In the genomic region with DNA sequence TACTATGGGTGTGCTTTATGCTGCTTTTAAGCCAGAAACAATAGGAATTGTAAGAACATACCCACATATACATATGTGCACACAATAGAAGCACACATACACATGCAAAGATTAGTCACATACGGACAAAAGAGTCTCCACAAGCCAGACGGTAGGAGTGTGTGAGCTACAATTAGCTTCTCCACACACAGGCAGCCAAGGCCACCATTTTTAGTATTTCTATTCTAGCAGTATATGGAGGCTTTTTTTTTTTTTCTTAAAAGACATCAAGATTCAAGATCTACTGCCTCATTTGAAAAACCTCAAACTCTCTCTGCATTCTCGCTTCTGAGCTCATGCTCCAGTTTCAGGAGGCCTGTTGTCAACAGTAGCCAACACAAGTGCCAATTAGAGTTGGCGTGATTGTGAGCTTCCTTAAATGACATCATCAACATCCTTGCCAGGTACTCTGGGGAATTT, we compare ENCODE assay signal across 14 mouse cellular contexts. TPM values are rescaled to one million over a fixed set of nuclear protein-coding genes. Genes with fewer than 3 reads are reported as not detected.
DNase-seq lines count a peak whose midpoint lies in the region; ATAC-seq lines count a peak whose summit lies in the region.
"Had no signal": no experiment of that assay in that cellular context is flagged by ENCODE, and none has a peak within 500 bp of the region (broad histone marks: within the 10 kb centered on the region; RNA-seq: fewer than 3 reads in every experiment).

No protein-coding gene starts in this region.

- H3K4me3 ChIP-seq in heart, embryonic 12.5 days, result no peak overlapping the region
- H3K4me3 ChIP-seq: heart, embryonic 15.5 days; neural tube, embryonic 15.5 days had no signal

- intact Hi-C loops in gastrocnemius, postnatal 36 days (cut with DNase I), result no loop called here

- no peak overlapping the region for H3K9ac ChIP-seq in heart, embryonic 12.5 days
- H3K9ac ChIP-seq: heart, embryonic 15.5 days; neural tube, embryonic 15.5 days had no signal

- 59% methylated on average over 4 of the region's 4 CpGs for WGBS in heart, embryonic 12.5 days

- no peaks in the 10 kb centered on the region for H3K9me3 ChIP-seq in heart, embryonic 12.5 days (replicated peaks)
- H3K9me3 ChIP-seq: heart, embryonic 15.5 days; neural tube, embryonic 15.5 days had no signal

- no peak overlapping the region for H3K4me2 ChIP-seq in heart, embryonic 12.5 days
- H3K4me2 ChIP-seq: heart, embryonic 15.5 days; neural tube, embryonic 15.5 days had no signal

- H3K36me3 ChIP-seq in heart, embryonic 12.5 days, result no peaks in the 10 kb centered on the region
- H3K36me3 ChIP-seq: heart, embryonic 15.5 days; neural tube, embryonic 15.5 days had no signal

- DNase-seq in heart, adult 8-10 months (ENCODE audit: low spot score), result peak; percentile 11
- DNase-seq in right cerebral cortex, adult 2 months (ENCODE audit: low spot score in 2 of 2), result peak; percentile 42 to 44
- no peak for DNase-seq in right cerebral cortex, postnatal 4 days
- DNase-seq in left cerebral cortex, adult 9 months (ENCODE audit: low spot score in 2 of 2), result peak; percentile 39 to 66
- DNase-seq in telencephalon, adult 2 months (ENCODE audit: low read depth, low spot score), result peak; percentile 81
- DNase-seq in gastrocnemius, postnatal 36 days, result no peak
- DNase-seq in lung, postnatal 4 days, result no peak
- DNase-seq: cerebellum, adult 11-12 months; kidney, postnatal 14 days; thymus, adult 2 months had no signal

- H3K27me3 ChIP-seq in heart, embryonic 12.5 days (replicated peaks), result no peaks in the 10 kb centered on the region
- H3K27me3 ChIP-seq: heart, embryonic 15.5 days; neural tube, embryonic 15.5 days had no signal

- H3K4me1 ChIP-seq in heart, embryonic 12.5 days (replicated peaks), result peaks cover 17% of the 10 kb centered on the region
- H3K4me1 ChIP-seq: neural tube, embryonic 15.5 days had no signal

- no peak overlapping the region for H3K27ac ChIP-seq in heart, embryonic 12.5 days (ENCODE audit: poor library complexity, severe bottlenecking)
- H3K27ac ChIP-seq: heart, embryonic 15.5 days; neural tube, embryonic 15.5 days had no signal

- no peak for ATAC-seq in heart, embryonic 12.5 days (ENCODE audit: insufficient number of reproducible peaks, low FRiP score)
- ATAC-seq: activated CD4-positive, CD25-positive, alpha-beta regulatory T cell, adult 4 months had no signal

RNA-seq across cellular contexts. Expression of a gene that starts 31.9 kb away (rescaled TPM):
- 10 to 100 TPM in 2 of 4 experiments, 1 to 10 TPM in 2; 8.8 to 12.5 (median 10.9) TPM for total RNA-seq in heart, adult 8-10 months (2022)
- 10.0 and 11.0 TPM in 2 replicates for polyA plus RNA-seq in heart, embryonic 12.5 days (2016; fragmentation: Nextera tagmentation; extraction: Ambion mirVana)
- total RNA-seq in gastrocnemius, postnatal 36 days (2021), result 10 to 100 TPM in 1 of 2 experiments, 1 to 10 TPM in 1; 8.5 to 10.2 TPM

Comparison
In these comparisons a context has a peak if more than half of its experiments do, and no peak if none do; other contexts are left out.
1. DNase-seq: peak in heart, adult 8-10 months (single experiment), right cerebral cortex, adult 2 months (2 of 2), left cerebral cortex, adult 9 months (2 of 2) and telencephalon, adult 2 months (single experiment); none in right cerebral cortex, postnatal 4 days (single experiment), gastrocnemius, postnatal 36 days (0 of 2) and lung, postnatal 4 days (0 of 2).